Mouse (Mus musculus) ES-CJ7 (cell line): ENCODE measurements at regions not wholly inside any gene's neighbourhood (a gene's known extent, or its start where the extent isn't known, plus 50 kb on each side); places are given as distances from the start of the nearest gene placed in this dataset.

Experiments
- DNase-seq: peaks from one replicate; pipeline ENCODE4 v3.0.0; 2011; ENCODE audit warnings: low read depth, low spot score

DNA sequence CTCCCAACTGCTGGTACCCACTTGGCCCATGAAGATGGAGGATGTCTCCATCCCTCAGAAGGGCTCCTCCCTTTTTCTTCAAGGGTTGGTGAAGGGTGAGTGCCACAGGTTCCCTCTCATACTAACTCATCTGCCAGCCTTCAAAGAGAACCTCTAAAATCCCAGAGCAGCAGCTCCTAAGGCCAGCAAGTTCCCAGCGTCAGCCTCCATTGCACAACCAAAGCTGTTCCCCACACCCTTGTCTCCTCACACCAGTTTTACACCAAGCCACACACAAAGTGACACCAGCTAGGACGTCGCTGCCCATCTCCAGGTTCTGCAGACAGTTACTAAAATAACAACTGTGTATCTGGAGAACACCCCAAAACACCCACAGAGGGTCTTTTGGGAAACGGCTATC, 198.9 kb upstream of the Sulf2 start:
- no peak for DNase-seq

DNA sequence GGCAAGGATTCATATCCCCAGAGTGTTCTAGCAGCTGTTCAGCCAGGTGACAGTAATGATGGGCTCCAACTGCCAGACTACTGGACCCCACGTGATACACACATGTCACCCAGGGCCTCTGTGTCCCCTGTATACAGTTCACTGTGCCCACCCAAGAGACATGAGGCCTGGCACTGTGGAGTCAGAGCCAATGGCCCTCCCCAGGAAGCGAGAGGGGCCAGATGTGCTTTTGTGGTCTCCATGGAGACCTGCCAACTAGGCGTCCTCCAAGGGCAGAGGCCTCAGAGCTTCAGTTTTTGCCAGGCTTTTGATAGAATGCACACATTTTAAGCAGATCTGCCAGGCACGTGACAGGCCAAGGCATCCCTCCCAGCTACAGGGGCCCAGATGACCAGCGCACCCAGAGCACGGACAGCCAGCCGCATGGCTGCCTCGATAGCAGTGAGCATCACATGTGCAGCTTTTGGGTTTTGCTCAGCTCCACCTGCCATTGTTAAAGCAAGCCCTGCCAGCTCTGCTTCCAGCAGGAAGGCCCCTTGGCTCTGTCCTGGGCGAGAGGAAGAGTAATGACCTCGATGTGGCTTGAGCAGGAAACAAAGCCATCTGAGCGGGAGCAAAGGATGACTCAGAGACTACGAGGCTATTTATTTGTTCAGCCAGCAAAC, 198.1 kb upstream of the Sulf2 start:
- no peak for DNase-seq

DNA sequence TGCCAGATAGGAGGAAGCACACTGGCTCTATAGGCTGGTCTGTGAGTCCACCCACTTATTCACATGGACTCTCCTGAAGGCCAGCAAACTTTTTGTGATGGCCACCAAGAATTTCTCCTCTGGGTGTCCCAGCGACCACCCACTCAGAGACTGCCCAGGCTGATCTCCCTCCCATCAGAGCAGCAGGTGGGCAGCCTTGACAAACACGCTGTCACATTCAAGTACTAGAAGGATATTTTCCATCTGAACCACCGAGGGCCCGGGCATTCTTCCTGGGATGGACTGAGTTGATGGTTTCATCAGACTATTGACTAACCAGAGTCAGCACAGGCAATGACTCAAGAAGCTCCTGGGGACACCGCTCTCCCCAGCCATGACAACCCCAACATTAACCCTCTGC, 196.5 kb upstream of the Sulf2 start:
- no peak for DNase-seq

DNA sequence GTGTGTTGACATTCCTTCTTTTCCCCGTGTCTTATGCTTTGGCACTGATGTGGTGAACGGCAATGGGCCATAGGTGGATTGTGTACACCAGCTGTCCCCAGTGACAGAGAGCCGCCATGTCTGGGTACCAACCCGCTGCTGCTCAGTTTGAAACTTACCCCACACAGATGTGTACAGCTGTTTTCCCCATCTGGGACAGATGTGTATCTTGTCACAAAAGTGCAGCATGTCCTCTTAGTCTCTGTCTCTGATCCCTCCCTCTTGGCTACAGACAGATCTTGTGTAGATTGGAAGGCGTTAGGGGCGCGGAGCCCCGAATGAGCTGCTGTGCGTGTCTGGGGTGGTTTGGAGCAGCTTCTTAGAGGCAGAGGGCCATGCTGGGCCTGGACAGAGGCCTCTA, 196.1 kb upstream of the Sulf2 start:
- no peak for DNase-seq

DNA sequence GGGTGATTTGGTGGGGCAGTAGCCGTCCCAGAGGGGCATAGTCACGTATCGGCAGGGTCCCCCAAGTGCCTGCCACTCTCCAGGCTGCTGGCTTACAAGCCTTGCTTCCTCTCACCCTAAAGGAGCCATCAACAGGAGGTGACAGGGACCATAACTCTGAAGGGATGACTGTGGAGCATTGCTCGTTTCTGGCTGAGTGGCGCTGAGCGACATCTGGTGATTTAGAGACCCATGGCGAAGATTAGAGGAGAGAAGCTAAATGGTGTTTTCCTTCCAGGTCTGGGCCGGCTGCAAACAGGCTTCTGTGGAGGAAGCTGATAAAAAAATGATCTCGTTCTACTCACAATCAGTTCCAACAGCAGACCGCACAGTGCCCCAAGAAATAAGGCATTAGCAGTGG, 193.2 kb upstream of the Sulf2 start:
- DNase-seq: no peak

DNA sequence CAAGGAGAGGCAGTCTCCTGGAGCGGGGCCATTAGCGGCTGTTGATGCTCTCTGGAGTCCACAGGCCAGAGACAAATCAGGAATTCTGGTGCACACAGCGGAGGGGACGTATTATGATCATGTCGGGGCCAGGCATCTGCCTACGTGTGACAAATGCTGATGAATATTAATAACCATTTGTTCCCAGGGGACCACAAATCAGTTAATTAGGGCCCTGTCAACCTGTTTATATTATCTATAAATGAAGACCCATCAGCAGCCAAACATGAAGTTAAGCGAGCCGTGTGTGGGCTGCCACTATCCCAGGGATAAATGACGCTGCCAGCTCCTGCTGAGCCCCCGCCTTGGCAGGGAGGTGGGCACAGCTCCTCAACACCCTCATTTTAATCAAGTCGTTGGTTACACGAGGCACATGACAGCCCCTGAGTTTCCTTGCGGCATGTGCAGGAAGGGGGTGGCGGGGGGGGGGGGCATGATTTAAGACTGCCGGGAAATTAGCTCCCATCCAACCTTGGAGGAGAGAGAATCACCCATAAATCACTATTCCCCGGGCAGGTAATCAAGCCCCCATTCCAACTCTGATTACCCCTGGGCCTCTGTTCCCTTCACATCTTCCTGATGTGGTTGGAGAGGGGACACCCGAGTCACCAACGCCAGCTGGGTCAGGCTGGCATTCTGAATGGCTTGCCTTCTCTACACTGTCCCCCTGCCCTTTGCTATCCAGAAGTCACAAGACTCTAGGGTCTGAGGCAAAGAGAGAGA, 191.1 kb upstream of the Sulf2 start:
- DNase-seq: no peak

DNA sequence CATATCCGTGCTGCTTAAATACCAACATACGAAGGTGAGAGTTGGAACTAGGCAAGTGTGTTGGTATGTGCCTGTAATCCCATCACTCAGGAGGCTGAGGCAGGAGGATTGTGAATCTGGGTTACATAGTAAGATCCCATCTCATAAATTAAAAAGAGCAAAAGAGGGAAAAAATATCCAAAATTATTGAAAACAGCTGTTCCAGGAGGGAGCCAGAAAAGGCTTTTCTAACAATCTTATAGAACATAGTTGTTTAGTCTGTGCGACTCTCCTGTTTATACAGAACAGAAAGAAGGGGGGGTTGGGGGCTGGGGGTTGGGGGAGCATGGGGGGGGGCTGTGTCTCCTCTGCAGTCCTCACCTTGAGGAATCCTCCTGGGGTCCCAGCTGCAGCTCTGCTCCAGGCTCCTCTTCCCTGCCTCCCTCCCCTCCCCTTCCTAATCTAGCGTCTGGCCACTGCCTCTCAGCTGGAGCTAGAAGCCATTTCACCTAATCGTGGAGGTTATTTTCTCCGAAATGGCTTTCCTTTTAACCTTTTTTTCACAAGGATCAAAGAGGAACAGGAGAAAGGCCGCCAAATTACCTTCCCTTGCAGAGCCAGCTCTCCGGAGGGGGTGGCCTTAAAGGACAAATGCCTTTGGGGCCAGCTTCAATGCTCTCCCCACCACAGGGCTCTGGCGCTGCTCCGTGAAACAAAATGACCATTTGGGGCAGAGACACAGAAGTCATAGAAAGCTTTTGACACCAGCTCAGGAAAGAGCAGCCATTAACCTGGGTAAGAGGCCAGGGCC, 188.3 kb upstream of the Sulf2 start:
- no peak for DNase-seq

DNA sequence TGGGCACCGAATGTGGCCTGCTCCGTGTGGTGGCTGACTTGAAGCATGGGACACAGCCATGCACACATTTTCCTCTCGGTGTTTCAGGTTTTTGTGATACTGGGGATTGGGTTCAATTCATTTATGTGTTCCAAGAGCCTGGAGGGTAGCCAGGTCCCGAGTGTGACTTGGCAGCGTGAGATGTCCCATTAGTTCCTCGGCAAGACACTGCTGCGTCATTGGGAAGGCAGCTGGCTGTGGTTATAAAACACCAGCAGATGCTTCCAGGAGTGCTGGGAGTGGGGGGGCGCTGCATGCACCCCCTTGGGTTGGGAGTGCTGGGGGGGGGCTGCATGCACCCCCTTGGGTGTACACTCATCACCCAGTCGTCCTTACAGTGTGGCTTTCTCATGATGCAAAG, 186.9 kb upstream of the Sulf2 start:
- no peak for DNase-seq

DNA sequence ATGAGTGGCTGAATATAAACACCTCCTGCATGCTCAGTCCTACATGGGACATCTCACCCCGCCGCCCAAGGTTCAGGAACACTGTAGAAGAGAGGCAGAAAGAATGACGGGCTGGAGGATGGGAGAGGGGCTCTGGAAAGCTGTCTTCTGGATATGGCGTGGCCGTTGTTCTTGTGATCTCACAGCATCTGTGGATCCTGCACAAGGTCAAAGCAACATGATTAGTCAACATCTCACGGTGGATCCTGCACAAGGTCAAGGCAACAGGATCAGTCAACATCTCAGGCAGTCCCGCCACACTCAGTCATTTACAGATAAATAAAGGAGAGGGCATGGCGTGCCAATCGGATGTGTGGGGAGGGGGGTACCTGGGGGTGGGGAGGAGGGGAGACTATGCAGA, 184.7 kb upstream of the Sulf2 start:
- no peak for DNase-seq

DNA sequence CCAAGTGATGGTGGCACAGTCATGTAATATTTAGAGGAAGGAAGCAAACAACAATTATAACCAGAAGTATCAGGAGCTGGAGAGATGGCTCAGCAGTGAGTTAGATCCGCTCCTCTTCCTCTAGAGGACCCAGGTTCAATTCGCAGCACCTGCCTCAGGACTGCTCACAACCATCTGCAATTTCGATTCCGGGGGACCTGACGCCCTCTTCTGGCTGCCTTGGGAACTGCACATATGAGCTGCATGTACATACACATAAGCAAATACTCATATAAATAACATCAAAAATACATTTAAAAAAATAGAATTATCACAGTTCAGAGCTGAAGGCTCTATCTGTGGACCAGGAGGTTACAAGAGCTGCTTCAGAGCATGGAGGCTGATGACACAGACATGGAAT, 184.0 kb upstream of the Sulf2 start:
- DNase-seq: peak; percentile 60

DNA sequence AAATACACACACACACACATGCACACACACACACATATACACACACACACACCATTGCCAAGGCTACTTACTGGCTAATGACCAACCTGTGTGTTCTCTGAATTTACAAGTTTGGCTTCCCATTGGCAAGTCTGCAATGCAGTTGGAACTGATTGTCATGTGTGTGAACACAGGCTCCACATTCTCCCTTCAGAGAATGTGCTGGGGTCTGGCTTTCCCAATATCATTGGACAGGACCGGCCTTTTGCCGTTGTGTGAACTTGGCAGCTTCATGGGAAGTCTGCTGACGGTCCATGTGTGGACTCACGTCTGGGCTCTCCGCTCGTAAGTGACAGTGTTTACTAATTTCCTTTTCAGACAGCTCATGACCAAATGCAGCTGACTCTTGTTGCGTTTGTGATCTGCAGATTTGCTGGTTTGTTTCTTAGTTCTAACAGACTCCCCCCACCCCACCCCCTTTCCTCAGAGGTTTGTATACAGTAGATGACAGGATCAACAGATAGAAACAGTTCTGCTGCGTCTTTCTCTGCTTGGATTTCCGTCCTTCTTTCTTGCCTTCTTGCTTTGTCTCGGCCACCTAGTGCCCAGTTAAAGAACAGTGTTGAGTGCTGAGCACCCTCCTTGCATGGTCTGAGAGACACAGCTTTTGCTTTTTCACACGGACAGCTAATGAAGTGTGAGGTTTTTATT, 183.1 kb upstream of the Sulf2 start:
- peak; percentile 48 for DNase-seq

DNA sequence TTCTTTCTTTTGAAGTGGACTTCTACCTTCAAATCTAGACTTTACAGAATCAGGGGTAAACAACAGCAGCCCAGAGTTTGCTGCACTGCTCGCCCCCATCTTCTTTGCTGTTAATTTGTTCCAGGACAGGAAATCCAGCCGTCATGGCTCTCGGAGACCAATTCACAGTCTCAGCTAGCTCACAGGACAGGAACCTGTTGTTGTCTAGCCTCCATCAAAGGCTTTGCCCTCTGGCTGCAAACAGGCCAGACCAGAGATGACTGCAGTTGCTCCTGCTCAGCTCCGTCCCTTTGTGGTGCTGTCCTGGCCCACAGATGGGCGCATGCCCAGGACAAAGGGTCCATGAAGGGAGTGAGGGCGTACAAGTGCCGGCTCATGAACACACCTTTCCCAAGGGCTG, 182.2 kb upstream of the Sulf2 start:
- DNase-seq: no peak

DNA sequence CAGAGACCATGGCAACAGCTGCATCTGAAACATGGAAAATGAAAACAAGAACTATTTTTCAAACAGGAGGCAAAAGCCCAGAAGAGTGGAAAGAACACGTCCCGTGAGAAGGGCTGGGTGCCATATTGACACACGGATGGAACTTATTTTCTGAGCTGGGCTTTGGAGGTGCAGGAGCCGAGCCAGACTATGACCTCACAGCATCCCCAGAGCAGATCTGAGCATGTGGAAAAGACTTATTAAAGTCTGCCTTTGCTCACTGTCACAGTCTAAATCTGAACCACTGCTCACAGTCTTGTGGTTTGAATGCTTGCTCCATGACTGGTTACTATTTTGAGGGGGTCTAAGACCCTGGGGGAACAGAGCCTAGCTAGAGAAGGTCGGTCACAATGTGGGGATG, 180.2 kb upstream of the Sulf2 start:
- no peak for DNase-seq

DNA sequence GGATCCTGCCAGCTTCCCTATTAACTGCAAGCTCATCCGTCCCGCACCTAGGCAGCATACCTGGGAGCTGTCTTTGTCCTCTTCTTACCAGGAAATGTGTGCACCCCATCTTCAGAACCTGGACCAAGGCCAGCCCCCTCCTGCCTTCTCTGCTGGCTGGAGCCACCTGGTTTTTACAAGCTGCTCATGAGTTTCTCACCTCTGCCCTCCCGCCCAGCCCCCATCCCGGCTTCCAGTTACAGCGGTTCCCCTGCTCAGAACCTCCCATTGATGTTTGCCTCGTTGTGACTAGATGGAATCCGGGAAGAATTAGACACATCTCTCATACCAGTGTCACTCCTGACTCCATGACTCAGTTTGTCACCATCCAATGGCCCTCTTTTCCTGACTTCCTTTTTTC, 179.1 kb upstream of the Sulf2 start:
- DNase-seq: no peak

DNA sequence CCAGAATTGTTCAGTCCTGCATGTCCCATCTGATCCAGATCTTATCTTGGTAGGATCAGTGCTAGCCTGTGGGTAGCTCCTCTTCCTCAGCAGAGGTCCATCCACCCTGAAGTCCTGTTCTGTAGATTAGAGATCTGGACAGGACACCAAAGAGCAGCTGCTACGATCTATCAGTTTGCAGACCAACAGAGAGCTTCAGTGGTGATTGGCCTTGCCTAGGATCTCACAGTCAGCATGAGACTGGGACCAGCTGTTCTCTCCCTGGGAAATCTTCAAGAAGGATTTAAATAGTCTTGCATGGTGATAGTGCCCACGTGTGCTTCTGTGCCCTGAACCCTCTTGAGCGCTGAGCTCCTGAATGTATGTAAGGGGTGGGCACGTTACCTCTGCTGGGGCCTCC, 178.4 kb upstream of the Sulf2 start:
- DNase-seq: no peak

DNA sequence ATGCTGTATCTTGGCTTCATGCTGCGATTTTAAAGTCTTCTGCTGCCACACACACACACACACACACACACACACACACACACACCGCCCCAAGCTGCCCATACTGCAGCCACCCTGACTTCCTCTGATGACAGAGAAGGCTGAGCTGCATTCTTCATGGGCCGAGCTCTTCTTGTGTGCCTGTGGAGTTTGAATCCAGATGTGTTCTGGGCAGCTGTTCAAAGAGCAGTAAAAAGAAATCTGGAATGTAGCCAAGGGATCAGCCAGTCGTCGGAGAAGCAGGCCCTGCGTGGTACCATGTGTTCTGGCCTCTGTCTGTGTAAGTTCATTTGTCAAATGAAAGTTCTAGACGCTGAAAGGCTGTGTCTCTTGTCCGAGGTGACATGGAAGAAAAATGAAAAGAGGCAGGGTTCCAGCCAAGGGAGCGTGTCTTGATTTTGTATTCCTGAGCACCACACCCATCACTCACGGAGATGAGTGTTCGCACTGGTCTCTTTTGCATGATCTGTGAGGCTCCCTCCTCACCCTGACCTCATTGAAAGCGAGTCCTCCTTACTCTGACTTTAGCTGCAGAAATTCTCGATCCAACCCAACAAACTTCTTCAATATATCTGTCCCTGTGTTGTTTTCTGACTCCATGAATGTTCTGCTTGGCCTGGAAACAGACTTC, 177.4 kb upstream of the Sulf2 start:
- DNase-seq: no peak

DNA sequence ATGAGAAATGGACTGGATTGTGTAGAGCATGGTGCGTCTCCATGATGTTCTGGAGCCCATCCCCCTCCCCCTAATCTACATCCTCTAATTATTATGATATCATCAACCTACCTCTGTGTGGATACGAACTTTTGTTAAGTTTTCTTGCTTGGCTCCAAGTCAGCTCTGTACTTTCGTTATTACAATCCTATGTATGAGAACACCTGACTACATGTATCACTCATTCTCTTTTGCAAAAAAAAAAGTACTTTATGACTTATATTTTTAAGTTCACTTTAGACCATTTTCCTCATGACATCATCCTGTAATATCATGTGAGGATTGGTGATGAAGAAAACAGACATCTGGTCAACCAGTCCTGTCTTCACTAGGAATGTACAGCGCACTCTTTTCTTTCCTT, 175.7 kb upstream of the Sulf2 start:
- no peak for DNase-seq

DNA sequence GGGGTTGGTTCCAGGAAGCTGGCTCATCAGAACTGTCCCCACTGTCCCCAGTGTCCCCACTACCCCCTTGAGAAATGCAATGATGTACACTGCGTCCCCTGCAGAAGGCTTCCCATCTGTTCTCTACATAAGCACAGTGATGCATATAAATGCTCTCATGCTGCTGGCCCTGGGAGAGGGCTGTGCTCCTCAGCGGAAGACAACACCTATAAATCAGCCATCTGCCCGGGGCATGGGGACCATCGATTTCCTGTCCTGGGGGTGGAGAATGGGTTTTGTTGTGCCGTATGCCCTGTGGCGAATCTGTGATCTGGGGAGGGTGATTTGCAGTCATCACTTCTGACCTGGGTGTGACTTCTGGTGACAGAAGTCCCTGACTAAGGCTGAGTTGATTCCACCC, 174.9 kb upstream of the Sulf2 start:
- DNase-seq: no peak

DNA sequence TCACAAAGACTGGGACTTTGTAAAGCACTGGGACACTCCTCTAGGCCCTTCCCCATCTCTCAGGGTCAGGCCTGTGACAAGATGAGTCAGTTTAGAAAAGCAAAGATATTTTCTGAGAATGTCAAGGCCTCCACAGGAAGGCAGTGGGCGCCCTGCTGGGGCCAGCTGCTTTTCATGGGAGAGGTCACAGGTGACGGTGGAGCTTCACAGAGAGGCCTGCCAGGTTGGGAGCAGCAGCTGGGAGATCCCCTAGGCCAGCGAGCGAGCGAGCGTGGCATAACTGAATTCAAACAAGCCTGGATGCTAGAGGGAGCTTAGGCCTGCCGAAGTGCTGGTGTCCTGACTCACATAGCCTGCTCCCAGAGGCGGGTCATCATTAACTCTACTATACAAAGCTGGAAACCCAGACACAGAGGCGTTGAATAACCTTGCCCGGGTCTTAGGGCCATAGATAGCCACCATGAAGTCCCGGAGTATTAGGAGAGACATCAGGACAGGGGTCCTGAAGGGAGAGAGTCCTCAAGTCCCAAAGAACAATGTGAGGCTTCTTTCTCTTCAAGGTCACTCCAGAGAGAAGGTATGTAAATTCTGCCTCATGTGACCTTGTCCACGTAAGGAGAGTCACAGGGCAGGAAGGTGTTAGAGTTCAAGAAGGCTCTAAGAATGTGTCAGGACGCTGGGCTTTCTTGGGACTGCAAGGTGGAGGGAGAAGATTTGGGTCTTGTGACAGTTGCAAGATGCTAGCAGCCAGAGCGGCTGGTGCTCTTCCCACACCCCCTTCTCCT, 174.3 kb upstream of the Sulf2 start:
- DNase-seq: peak; percentile 47

DNA sequence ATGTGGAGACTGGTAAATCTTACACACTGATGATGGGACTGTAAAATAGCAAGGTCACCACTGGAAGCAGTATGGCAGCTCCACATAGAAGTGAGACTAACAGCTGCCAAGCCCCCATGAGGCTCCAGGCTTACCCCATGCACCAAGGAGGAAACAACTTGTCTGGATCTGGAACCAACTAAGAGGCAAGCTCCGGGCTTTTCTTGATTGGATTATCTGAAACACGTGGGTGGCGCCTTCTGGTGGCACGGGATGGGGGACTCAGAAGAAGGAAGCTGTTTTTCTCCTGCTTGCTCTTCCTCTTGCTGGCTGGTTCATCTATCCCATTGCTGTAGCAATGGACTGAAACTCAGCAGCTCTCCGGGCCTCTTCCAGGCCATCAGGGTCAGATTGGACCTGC, 171.5 kb upstream of the Sulf2 start:
- no peak for DNase-seq

DNA sequence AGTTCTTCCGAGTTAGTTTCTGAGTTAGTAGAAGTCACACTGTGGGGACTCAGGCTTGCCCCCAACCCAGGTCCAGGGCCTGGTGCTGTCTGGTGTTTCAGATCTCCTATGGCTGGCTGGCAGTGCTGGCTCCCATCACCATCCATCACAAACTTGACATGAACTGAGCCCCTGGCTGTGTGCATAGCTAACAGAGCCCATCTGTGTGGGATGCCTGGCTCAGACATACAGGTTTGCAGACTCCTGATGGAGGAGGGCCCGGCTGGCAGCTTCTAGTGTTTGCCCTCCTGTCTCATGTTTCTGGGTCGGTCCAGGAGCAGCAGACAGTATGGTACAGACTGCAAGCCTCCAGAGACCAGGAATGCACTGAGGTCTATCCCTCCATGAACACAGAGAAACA, 169.5 kb upstream of the Sulf2 start:
- no peak for DNase-seq
